Mouse (Mus musculus): ENCODE measurements around the gene Npnt.

Gene Npnt

GRCm38 (mm10) chr3:132939006-132939405 lies 11.1 kb downstream of the Npnt start:
- DNase-seq (ENCODE audit: low spot score in 2 of 2) = no peak

DNA sequence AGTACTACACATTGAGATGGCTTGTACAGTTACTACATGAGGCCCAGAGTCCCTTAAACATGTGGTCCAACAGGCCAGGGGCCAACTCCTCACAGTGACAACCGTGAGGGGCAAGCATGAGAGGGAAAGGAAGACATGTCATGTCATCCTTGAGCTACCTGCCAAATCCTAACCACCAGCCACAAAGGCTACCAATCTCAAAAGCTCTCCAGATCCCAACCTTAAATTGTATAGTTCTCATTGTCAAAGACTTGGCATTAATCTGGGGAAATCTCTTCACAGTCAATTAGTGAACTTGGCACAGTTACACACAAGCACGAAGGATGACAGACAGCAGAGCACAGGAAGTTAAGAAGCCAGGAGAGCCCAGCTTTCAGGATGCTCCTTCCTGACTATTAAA lies 15.4 kb downstream of the Npnt start:
- no peak for DNase-seq (ENCODE audit: low spot score in 2 of 2)

DNA sequence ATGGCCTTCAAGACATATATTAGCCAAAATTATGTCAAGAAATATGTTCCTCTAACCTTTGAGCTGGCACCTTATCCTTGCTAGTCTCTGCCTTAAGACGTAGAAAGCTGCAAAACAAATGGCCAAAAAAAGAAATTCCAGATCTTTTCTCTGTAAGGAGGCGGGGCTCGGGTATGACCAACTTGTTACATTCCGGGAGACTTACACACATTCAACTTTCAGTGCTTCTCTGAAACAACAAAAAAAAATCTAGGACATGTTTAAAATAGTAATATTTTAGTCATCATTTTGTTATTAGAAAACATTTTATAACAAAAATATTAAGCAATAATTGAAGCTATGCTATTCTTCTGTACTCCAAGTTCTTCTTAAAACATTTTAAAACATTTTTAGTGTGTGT lies 18.6 kb downstream of the Npnt start:
- DNase-seq (ENCODE audit: low spot score in 2 of 2) = no peak

DNA sequence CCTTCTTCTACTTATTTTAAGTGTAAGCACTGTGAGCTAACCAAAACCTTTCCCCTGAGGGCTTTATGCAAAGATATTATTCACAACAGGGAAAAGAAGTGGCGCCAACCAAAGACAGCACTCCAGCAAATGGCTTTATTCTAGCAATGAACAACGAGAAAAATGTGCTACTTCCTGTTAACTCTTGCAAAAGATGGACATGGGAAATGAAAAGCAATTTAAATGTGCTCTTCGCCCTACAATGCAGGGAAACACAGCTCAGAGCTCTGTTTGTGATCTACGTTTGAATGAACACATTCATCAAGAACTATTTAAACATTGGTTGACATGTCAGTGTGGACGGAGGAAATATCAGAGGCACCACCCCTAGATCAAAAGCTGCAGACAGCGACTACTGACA lies 20.2 kb downstream of the Npnt start:
- no peak for DNase-seq (ENCODE audit: low spot score in 2 of 2)

- DNase-seq (ENCODE audit: low spot score in 2 of 2) = no peak
Observed at GRCm38 (mm10) chr3:132928186-132928585, 21.9 kb downstream of the Npnt start.

- no peak for DNase-seq (ENCODE audit: low spot score in 2 of 2)
Observed at GRCm38 (mm10) chr3:132919798-132920197, 30.3 kb downstream of the Npnt start.

- DNase-seq (ENCODE audit: low spot score in 2 of 2) = no peak
Observed at GRCm38 (mm10) chr3:132919240-132919639, 30.9 kb downstream of the Npnt start.

- no peak for DNase-seq (ENCODE audit: low spot score in 2 of 2)
Observed at GRCm38 (mm10) chr3:132917356-132918090, 32.6 kb downstream of the Npnt start.

DNA sequence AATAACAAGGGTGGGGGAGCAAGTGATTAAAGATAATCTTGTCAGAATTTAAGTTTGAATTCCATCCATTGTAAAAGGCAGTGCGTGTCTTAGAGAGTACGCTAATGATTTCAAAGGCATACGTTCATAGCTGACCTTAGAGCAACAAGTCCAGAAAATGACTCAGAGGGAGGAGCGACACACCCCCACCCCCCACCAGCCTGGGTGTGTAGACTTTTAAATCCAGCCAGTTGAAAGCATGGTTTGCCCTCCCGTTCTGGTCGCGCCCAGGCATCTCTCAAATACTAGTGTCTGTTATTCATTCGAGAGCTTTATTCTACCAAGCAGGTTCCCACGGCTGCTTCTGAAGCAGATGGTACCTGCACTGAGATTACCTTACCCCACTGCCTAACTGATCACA lies 34.4 kb downstream of the Npnt start:
- no peak for DNase-seq (ENCODE audit: low spot score in 2 of 2)

GRCm38 (mm10) chr3:132912420-132912819 lies 37.7 kb downstream of the Npnt start:
- DNase-seq (ENCODE audit: low spot score in 2 of 2) = no peak

GRCm38 (mm10) chr3:132911716-132912115 lies 38.4 kb downstream of the Npnt start:
- DNase-seq (ENCODE audit: low spot score in 2 of 2) = no peak

- no peak for DNase-seq (ENCODE audit: low spot score in 2 of 2)
Observed at GRCm38 (mm10) chr3:132910727-132911126, 39.4 kb downstream of the Npnt start.

DNA sequence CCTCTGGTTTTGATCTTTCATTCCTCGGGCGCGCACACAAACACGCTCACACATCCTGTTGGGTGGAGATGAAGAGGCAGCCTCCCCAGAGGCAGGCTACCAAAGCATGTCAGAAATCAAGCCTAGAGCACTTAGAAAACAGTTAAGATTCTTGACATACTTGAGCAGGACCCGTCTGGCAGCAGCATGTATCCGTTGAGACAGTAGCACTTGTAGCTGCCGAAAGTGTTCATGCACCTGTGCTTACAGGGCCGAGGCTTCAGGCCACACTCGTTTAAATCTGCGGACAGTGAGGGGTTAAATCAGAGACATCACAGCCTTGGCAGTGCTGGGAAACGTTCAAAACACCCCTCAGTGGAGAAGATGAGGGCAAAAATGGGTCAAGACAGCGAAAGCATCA lies 40.4 kb downstream of the Npnt start:
- no peak for DNase-seq (ENCODE audit: low spot score in 2 of 2)

GRCm38 (mm10) chr3:132907506-132908203 lies 42.4 kb downstream of the Npnt start:
- DNase-seq (ENCODE audit: low spot score in 2 of 2) = no peak

DNA sequence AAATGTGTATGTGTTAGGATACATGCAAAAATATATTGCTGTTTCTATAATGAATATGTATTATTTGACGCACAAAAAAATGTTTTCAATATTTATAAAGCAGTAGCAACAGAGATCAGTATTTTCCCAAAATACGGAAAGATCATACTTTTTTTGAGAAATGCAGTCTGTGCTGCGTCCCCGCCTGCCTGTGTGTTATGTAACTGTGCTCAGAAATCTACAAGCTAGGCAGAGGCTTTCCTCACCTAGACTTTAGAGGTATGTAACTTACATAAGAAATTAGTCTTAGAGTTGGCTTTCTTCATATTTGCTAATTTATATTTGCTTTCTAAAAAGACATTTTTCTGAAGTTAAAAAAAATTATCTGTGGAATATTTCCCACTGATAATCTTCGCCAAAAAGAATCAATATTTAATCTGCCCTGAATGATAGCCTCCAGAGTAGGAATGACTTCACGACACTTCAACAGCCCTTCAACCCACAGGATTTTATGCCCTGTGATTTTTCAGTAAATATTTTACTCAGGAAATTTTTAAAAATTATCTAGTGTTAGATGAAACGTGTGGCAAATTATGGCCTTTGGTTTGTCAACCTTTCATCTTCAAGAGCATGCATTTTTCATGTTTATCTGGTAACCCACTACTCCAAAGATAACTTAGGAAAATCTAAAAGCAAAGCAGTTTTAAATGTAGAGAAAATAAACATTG lies 44.7 kb downstream of the Npnt start:
- DNase-seq (ENCODE audit: low spot score in 2 of 2) = no peak

DNA sequence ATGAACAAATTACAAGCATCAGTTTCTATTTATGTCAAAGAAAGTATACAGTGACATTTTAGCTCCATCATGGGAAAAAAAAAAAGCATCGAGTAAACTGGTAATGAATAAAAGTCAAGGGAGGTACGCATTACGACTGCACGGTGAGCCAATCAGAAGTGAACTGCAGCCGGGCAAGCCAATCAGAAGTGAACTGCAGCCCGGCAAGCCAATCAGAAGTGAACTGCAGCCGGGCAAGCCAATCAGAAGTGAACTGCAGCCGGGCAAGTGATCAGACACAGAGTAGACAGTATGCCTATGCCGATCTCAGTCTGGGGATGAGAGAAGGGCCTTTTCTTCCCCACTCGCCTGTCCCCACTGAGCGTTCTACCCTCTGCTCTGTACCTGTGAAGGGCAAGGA lies 46.7 kb downstream of the Npnt start:
- DNase-seq (ENCODE audit: low spot score in 2 of 2) = no peak

DNA sequence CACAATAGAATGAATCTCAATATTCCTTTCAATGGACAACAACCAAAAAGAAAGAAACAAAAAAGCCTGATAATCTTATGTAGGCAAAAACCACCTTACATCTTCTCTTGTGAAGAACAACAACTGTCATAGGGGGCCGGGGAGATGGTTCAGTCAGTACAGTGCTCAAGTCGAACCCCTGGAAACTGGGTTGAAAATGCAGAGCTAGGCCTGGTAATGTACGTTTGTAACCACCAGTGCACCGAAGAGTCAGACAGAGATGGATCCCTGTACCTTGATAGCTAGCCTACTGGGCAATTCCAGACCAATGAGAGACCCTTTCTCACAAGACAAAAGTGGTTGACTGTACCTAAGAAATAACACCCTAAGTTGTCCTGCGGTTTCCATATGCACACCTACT lies 47.2 kb downstream of the Npnt start:
- DNase-seq (ENCODE audit: low spot score in 2 of 2) = no peak

- no peak for DNase-seq (ENCODE audit: low spot score in 2 of 2)
Observed at GRCm38 (mm10) chr3:132902206-132902605, 47.9 kb downstream of the Npnt start.

DNA sequence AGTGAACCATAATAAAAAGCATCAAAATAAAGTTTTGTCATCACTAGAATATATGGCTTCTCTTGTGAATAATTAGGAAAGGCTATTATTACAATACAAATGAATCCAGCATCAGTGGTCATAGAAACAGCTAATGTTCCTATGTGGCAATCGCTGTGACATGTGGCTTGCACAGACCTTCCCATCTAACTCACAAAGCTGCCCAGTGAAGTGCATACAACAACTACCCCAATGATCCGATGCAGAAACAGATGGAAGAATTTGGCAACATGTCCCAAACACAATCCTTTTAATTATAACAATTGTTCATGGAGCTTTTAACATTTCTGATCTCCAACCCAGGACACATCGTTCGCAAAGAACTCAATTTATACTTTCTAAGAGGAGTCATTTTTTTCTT lies 52.2 kb downstream of the Npnt start:
- DNase-seq (ENCODE audit: low spot score in 2 of 2) = no peak

DNA sequence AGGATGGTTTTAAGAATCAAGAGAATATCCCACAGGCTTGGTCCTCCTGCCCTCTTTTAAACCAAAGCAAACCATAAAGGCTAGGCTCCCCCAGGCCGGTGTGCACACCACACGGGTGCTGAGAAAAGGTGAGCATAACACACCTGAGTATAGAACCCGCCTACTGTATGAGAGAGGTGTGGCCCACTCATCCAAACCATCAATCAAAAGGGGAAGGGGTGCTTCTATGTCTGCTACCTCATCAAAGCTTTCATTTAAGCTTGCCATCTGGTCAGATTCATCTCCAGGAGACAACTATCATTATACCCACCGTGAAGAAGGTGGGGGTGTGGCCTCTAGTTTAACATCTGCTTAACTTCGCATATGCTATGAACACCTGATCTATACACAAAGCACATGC lies 52.7 kb downstream of the Npnt start:
- DNase-seq (ENCODE audit: low spot score in 2 of 2) = no peak

DNA sequence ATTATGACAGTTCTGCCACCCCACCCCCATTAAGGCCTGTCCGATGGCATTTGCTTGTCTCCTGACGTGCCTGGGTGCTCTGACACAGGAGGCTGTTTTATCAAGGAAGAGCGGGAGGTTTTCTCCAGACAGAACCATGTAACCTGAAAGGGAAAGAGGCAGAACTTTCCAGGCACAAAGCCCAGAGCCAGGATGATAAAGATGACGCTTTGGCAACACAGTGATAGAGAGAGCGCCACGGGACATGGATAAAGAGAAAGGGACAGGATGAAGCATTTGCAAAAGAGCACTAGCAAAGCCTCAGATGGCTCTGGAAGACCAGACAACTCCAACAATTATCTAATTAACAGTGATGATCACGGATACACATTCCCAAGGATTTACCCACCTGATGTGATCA lies 56.0 kb downstream of the Npnt start:
- DNase-seq (ENCODE audit: low spot score in 2 of 2) = no peak

GRCm38 (mm10) chr3:132893676-132894075 lies 56.4 kb downstream of the Npnt start:
- no peak for DNase-seq (ENCODE audit: low spot score in 2 of 2)

GRCm38 (mm10) chr3:132893044-132893443 lies 57.0 kb downstream of the Npnt start:
- no peak for DNase-seq (ENCODE audit: low spot score in 2 of 2)

Data from spleen, postnatal 14 days (tissue).